Mouse (Mus musculus): Measurements from ENCODE around the gene Zfp36l2. TPM values are rescaled to one million over a fixed set of nuclear protein-coding genes. Genes with fewer than 3 reads are reported as not detected.

Zfp36l2 gene
- polyA plus RNA-seq, 1 experiment from 2014 or later: 15.6 TPM

DNA sequence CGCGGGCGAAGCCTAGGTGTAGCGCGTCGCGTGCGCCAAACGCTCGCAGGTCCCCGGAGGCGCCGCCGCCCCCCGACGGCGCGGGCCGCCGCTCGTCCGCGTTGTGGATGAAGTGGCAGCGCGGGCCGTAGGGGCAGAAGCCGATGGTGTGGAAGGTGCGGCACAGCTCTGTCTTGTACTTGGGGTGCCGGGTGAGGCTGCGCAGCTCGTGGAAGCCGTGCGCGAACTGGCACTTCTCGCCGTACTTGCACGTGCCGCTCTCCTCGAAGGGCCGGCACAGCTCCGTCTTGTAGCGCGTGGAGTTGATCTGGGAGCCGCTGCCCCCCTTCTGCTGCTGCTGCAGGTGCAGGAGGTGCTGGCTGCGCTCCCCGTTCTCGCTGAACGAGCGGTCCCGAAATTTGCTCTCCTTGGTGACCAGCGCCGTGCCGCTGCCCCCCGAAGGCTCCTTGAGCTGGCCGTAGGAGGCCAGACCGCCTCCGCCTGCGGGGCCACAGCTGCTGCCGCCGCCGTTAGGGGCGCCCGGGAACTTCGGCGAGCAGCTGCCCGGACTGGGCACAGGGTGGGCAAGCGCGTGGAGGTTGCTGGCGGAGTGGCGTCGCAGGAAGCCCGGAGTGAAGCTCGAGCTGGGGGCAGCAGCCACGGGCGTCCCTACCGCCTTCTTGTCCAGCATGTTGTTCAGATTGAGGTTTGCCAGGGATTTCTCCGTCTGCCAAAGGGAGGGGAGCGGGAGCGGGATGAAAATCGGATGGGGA, 1.1 kb downstream of the Zfp36l2 start:
- ATAC-seq: no peak

DNA sequence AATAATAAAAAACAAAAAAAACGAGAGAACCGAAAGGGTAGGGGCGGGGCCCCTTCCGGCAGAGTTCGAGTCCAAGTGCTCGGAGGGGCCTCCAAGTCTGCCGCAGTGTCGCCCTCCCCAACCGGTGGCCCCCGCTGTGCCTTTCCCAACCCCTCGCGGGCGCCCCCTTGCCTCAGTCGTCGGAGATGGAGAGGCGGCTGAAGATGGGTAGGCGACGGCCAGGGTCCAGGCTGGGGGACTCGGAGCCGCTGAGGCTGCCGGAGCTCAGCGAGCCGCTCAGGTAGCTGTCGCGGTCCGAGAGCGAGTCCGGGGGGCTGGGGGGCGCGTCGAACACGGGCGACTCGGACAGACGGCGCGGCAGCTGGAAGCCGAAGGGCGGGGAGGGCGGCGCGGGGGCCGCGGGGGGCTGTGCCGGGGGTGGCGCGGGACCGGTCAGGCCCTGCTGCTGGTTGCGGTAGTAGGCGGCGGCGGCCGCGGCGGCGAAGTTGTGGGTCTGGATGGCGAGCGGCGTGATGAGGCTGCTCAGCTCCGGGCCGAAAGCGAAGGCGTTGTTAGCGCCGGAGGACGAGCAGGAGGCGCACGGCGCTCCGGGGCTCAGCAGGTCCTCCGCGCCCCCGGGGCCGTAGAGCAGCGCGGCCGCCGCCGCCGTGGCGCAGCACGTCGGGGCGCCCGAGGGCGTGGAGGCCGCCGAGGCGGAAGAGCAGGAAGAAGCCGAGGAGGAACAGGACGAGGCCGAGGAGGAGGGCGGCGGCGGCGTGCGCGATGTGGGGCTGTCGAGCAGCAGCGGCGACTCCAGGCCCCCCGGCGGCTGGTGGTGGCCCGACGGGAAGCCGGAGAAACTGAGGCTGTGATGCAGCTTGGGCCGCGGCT, 1.9 kb downstream of the Zfp36l2 start:
- H3K36me3 ChIP-seq (ENCODE audit: insufficient read depth, low read length): no peaks in the 10 kb centered on the region
- H3K9me3 ChIP-seq (ENCODE audit: low read length): no peaks in the 10 kb centered on the region
- peaks cover 23% of the 10 kb centered on the region for H3K4me1 ChIP-seq (ENCODE audit: insufficient read depth, low read depth, low read length)
- WGBS: 1% methylated on average over 41 of the region's 108 CpGs
- peak overlapping the region; percentile 92 for H3K27ac ChIP-seq (ENCODE audit: low read length)
- H3K9ac ChIP-seq (replicated peaks; ENCODE audit: low read depth): peak overlapping the region; percentile 80
- no peaks in the 10 kb centered on the region for H3K27me3 ChIP-seq (replicated peaks; ENCODE audit: insufficient read depth, low read length)
- peak overlapping the region; percentile 82 for H3K4me3 ChIP-seq (ENCODE audit: low read depth, low read length)
- no peak for ATAC-seq
- H3K4me2 ChIP-seq (replicated peaks; ENCODE audit: low read depth, low read length): peak overlapping the region; percentile 88
- DNase-seq (ENCODE audit: low spot score): peak; percentile 77
- TF ChIP-seq EP300 (IDR thresholded peaks at IDR 0.05): no peak
- peak; percentile 66 for TF ChIP-seq CTCF (IDR thresholded peaks at IDR 0.05)

More for the DNA sequence above, 1.1 kb downstream of the Zfp36l2 start:
- Histone ChIP-seq H3K27me3 (replicated peaks; ENCODE audit: insufficient read depth, low read length) (no peaks in the 10 kb centered on the region), H3K9me3 (ENCODE audit: low read length) (no peaks in the 10 kb centered on the region), H3K36me3 (ENCODE audit: insufficient read depth, low read length) (no peaks in the 10 kb centered on the region), H3K27ac (ENCODE audit: low read length) (peak overlapping the region; percentile 92), H3K4me1 (ENCODE audit: insufficient read depth, low read depth, low read length) (peaks cover 17% of the 10 kb centered on the region), H3K4me3 (ENCODE audit: low read depth, low read length) (peak overlapping the region; percentile 82), H3K4me2 (replicated peaks; ENCODE audit: low read depth, low read length) (peak overlapping the region; percentile 88), H3K9ac (replicated peaks; ENCODE audit: low read depth) (peak overlapping the region; percentile 80)
- under 1% methylated on average over 59 of the region's 80 CpGs for WGBS
- no peak for TF ChIP-seq EP300 (IDR thresholded peaks at IDR 0.05)
- TF ChIP-seq CTCF (IDR thresholded peaks at IDR 0.05): peak; percentile 53
- DNase-seq (ENCODE audit: low spot score): peak; percentile 65

DNA sequence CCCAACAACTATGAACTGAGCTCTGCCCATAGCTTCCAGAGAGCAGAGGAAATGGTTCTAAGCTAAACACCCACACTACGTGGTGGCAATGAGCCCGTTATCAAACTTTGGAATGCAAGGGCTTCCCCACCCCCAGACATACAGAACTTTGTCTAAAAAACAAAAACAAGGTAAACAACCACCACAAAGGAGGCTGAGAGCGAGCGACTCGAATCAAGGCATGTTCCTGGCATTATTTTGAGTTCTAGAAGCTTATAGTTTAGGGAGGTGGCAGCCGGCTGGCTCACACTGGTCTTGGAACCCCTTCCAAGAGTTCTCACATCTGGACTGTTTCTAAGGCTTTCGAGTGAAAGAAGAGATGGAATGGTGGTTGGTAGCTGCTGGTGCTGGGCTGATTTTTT, 2.7 kb downstream of the Zfp36l2 start:
- Histone ChIP-seq H3K9me3 (ENCODE audit: low read length) (no peaks in the 10 kb centered on the region), H3K27ac (ENCODE audit: low read length) (peak overlapping the region; percentile 92), H3K9ac (replicated peaks; ENCODE audit: low read depth) (peak overlapping the region; percentile 80), H3K4me3 (ENCODE audit: low read depth, low read length) (peak overlapping the region; percentile 82), H3K27me3 (replicated peaks; ENCODE audit: insufficient read depth, low read length) (no peaks in the 10 kb centered on the region), H3K4me2 (replicated peaks; ENCODE audit: low read depth, low read length) (peak overlapping the region; percentile 88), H3K36me3 (ENCODE audit: insufficient read depth, low read length) (no peaks in the 10 kb centered on the region), H3K4me1 (ENCODE audit: insufficient read depth, low read depth, low read length) (peaks cover 25% of the 10 kb centered on the region)
- 0% methylated on average over 7 of the region's 7 CpGs for WGBS
- ATAC-seq (no peak), DNase-seq (ENCODE audit: low spot score) (peak; percentile 75)
- TF ChIP-seq EP300 (IDR thresholded peaks at IDR 0.05) (no peak; the same call in 1 of the 2 replicates), CTCF (IDR thresholded peaks at IDR 0.05) (no peak)

DNA sequence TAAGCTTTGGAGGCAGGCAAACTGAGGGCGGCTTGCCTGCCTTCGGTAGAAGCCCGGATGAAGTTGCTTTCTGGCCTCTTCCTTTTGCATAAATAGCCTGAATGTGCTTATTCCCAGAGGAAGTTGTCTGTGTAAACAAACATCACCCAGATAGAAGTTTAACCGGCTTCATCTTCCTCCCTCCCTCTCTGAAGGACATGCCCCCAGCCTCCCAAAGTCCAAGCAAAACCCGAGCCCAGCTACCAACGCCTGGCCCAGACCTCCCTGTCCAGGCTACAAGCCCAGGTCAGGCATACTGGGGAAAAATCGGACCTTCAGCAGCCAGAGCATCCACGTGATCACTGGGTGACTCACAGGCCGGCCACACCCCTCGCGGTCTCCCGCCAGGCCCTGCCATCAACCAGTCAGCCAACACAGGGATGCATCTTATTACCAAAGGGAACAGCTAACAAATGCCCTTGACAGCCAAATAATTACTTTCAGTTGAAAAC, 4.4 kb downstream of the Zfp36l2 start:
- 0 out of 2 replicates have a peak overlapping the region, but pooled peaks have one; percentile 30 for H3K9ac ChIP-seq (replicated peaks; ENCODE audit: low read depth)
- no peaks in the 10 kb centered on the region for H3K9me3 ChIP-seq (ENCODE audit: low read length)
- no peaks in the 10 kb centered on the region for H3K27me3 ChIP-seq (replicated peaks; ENCODE audit: insufficient read depth, low read length)
- H3K36me3 ChIP-seq (ENCODE audit: insufficient read depth, low read length): no peaks in the 10 kb centered on the region
- H3K4me1 ChIP-seq (ENCODE audit: insufficient read depth, low read depth, low read length): peaks cover 19% of the 10 kb centered on the region
- H3K4me3 ChIP-seq (ENCODE audit: low read depth, low read length): peak overlapping the region; percentile 16; the same call in 1 of the 2 replicates
- peak; percentile 39 for ATAC-seq
- TF ChIP-seq CTCF (IDR thresholded peaks at IDR 0.05) (no peak), EP300 (IDR thresholded peaks at IDR 0.05) (peak; percentile 72)
- H3K27ac ChIP-seq (ENCODE audit: low read length): peak overlapping the region; percentile 87
- peak overlapping the region; percentile 36 for H3K4me2 ChIP-seq (replicated peaks; ENCODE audit: low read depth, low read length)
- peak; percentile 95 for DNase-seq (ENCODE audit: low spot score)
- 4% methylated on average over 12 of the region's 12 CpGs for WGBS

DNA sequence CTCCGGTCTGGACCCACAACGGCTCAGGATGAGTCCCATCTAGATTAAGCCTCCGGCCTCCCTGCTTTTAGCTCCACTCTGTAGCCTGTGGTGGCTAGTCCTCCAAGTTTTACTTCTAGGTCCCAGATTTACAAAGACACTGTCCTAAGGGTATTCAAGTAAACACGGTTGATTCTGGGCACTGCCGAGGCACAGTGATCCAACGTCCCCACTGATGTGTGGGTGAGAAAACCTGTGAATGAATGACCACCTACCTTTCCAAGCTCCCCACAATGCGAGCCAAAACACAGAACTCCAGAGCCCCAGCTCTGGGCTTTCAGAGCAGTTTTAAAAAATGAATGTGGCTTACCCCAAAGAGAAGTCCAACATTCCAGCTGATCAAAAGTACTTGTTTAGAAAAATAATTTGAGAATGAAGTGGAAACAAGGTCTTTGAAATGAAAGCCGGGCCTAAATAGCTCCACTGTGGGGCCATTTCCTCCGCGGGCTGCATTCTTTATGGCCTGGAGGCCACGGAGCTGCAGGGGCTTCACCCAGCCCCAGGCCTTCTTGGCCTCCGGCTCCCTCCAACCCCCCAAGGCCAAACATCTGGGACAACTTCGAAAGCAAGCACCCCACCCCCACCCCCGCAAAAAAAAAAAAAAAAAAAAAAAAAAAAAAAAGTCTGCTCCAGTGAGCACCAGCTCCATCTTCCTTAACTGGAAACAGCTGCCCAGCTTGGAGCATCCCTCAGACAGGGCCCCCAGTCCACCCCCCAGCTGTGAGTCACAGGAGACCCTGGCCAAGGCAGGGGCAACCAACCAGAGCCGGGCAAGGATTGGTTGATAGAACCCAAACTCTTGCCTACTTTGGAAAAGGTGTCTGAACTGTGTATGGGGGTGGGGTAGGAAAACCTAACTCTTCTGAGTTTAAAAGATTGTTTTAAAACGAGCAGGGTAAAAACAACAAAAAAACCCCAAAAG, 5.2 kb downstream of the Zfp36l2 start:
- Histone ChIP-seq H3K4me1 (ENCODE audit: insufficient read depth, low read depth, low read length) (peaks cover 19% of the 10 kb centered on the region), H3K9ac (replicated peaks; ENCODE audit: low read depth) (0 out of 2 replicates have a peak overlapping the region, but pooled peaks have one; percentile 30), H3K27ac (ENCODE audit: low read length) (peak overlapping the region; percentile 87), H3K27me3 (replicated peaks; ENCODE audit: insufficient read depth, low read length) (no peaks in the 10 kb centered on the region), H3K9me3 (ENCODE audit: low read length) (no peaks in the 10 kb centered on the region), H3K4me2 (replicated peaks; ENCODE audit: low read depth, low read length) (peak overlapping the region; percentile 36), H3K4me3 (ENCODE audit: low read depth, low read length) (no peak overlapping the region; the same call in 1 of the 2 replicates), H3K36me3 (ENCODE audit: insufficient read depth, low read length) (no peaks in the 10 kb centered on the region)
- no peak for TF ChIP-seq CTCF (IDR thresholded peaks at IDR 0.05)
- TF ChIP-seq EP300 (IDR thresholded peaks at IDR 0.05): no peak
- WGBS: 28% methylated on average over 15 of the region's 16 CpGs
- ATAC-seq: no peak
- no peak for DNase-seq (ENCODE audit: low spot score)
